Mouse (Mus musculus): ENCODE data around the gene Spg20. TPM values are rescaled to one million over a fixed set of nuclear protein-coding genes. Genes with fewer than 3 reads are reported as not detected.

The Spg20 gene
- polyA plus RNA-seq, 1 experiment from 2014 or later, result 14.4 TPM

DNA sequence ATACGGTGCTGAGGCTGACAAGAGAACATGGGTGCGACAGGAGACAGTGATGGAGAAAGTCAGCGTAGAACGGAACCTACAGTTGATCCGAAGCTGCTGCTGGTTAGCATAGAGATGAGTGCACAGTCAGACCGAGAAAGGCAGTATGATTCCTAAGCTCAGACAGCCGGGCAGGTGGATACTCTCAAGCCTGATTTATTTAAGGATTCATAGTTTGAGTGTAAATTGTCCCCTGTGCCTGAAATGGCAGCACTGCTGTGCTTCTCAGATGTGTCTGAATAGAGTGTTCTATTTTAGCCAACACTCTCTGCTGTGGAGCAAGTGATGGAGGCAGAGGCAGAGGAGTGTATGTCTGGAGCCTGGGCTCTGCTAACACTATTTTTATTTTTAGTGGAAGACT lies 42.3 kb downstream of the Spg20 start:
- Histone ChIP-seq H3K4me3 (replicated peaks) (no peak overlapping the region), H3K9ac (replicated peaks) (no peak overlapping the region), H3K36me3 (no peaks in the 10 kb centered on the region), H3K4me2 (no peak overlapping the region), H3K27ac (replicated peaks) (no peak overlapping the region), H3K27me3 (replicated peaks) (no peaks in the 10 kb centered on the region), H3K4me1 (peaks cover 3% of the 10 kb centered on the region), H3K9me3 (replicated peaks) (no peaks in the 10 kb centered on the region)
- WGBS, result 81% methylated on average over 7 of the region's 7 CpGs
- ATAC-seq (ENCODE audit: low FRiP score), result no peak

DNA sequence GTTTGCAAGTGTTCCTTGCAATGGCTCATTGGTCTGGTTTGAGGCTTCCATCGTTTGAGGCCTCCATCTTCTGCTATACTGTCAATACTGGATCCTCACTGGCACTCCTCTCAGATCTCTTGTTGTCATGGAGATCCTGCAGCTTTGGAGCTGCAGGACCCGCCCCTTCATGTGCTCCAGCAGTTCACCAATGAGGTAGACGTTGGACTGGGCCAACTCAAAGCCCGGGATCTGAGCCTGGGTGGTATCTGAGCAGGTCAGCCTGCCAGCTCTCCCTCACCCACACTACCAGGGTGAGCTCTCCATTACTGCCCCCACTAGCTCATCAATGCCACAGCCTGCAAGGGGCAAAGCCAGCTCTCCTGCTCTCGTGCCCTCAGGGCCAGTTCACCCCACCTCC lies 45.5 kb downstream of the Spg20 start:
- 63% methylated on average over 5 of the region's 5 CpGs for whole genome bisulfite sequencing
- Histone ChIP-seq H3K36me3 (no peaks in the 10 kb centered on the region), H3K27ac (replicated peaks) (no peak overlapping the region), H3K9me3 (replicated peaks) (no peaks in the 10 kb centered on the region), H3K4me2 (no peak overlapping the region), H3K4me1 (no peaks in the 10 kb centered on the region), H3K27me3 (replicated peaks) (no peaks in the 10 kb centered on the region), H3K9ac (replicated peaks) (no peak overlapping the region), H3K4me3 (replicated peaks) (no peak overlapping the region)
- peak; percentile 36; the same call in 1 of the 2 replicates for ATAC-seq (ENCODE audit: low FRiP score)

DNA sequence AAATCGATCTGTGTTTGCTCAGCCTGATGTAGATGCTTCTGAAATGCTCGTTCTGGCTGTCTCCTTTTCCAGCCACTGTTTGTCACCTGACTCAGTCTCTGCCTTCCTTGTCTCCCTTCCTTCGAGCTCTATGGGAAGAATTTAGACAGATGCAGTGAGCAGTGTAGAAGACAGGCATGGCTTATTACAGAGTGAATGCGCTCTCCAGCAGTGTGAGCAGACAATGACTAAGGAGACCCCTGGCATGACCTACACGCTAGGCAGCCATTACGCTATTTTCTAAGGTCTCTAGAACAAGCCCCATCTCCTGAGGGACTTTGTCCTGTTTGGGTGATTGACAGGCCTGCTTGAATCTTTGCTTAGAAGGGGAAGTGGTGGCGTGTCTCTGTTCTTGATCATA lies 49.2 kb downstream of the Spg20 start:
- Histone ChIP-seq H3K9me3 (replicated peaks) (no peaks in the 10 kb centered on the region), H3K4me3 (replicated peaks) (no peak overlapping the region), H3K27me3 (replicated peaks) (no peaks in the 10 kb centered on the region), H3K36me3 (no peaks in the 10 kb centered on the region), H3K4me1 (no peaks in the 10 kb centered on the region), H3K4me2 (no peak overlapping the region), H3K27ac (replicated peaks) (no peak overlapping the region), H3K9ac (replicated peaks) (no peak overlapping the region)
- 61% methylated on average over 7 of the region's 7 CpGs for WGBS
- ATAC-seq (ENCODE audit: low FRiP score), result 0 out of 2 replicates have a peak, but pooled peaks have one; percentile 53

DNA sequence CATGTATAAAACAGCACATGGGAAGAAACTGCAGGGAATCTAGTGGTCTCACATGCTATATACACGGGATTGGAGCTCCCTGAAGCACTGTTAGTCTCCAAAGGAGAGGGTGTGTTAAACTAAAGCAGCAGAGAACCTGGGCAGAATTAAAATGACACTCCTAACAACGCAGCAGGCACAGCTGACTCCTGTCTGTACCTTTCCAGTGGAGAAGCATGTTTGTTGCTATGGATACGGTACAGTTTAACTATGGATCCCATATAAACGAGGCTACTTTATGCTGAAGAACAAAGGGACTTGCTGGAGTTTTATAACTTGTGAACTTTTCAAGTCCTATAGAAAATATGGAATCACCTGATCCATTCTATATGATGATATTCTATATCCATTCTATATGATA lies 51.6 kb downstream of the Spg20 start:
- no peak overlapping the region for H3K4me3 ChIP-seq (replicated peaks)
- no peak overlapping the region for H3K4me2 ChIP-seq
- no peaks in the 10 kb centered on the region for H3K36me3 ChIP-seq
- H3K4me1 ChIP-seq, result no peaks in the 10 kb centered on the region
- no peak overlapping the region for H3K27ac ChIP-seq (replicated peaks)
- WGBS, result 51% methylated on average over 4 of the region's 4 CpGs
- no peak for ATAC-seq (ENCODE audit: low FRiP score)
- H3K27me3 ChIP-seq (replicated peaks), result no peaks in the 10 kb centered on the region
- H3K9ac ChIP-seq (replicated peaks), result no peak overlapping the region
- H3K9me3 ChIP-seq (replicated peaks), result no peaks in the 10 kb centered on the region

DNA sequence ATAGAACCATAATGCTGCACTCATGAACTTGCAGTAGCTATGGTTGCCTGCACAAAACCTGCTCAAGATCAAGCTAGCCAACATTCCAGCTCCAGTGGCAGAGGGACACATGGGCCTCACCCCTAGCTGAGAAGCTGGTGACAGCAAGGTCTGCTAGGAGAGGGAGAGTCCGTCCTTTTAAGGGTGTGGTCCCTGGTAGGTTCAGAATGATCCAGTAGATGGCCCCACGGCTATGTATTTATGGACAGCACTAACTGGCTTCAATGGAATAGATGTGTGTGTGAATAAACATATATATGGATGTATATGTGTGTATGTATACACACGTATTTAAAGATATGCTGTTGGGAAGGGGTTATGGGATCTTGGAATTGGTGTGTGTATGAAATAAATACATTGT lies 60.6 kb downstream of the Spg20 start:
- Histone ChIP-seq H3K4me3 (replicated peaks) (no peak overlapping the region), H3K36me3 (no peaks in the 10 kb centered on the region), H3K4me1 (no peaks in the 10 kb centered on the region), H3K9me3 (replicated peaks) (no peaks in the 10 kb centered on the region), H3K27me3 (replicated peaks) (no peaks in the 10 kb centered on the region), H3K4me2 (no peak overlapping the region), H3K9ac (replicated peaks) (no peak overlapping the region), H3K27ac (replicated peaks) (no peak overlapping the region)
- WGBS, result 83% methylated on average over 3 of the region's 3 CpGs
- no peak for ATAC-seq (ENCODE audit: low FRiP score)

DNA sequence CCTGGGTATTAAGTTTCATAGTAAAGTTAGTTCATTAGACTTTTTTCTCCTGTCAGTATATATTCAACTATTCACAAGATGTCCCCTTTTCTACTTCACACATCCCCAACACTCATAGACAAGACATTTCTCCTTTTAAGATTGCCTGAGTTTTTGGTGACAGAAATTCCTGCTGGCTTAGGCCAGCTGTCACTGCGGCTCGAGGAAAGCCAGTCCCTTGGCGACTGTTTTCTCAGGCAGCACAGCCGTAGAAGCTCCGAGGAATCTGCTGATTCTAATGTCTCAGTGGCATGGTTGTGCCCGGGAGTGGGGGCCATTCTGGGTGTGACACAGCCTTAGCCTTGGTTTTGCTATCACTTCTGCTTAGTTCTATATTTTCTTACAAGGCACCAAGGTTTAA lies 65.4 kb downstream of the Spg20 start:
- Histone ChIP-seq H3K36me3 (no peaks in the 10 kb centered on the region), H3K9me3 (replicated peaks) (no peaks in the 10 kb centered on the region), H3K9ac (replicated peaks) (no peak overlapping the region), H3K4me3 (replicated peaks) (no peak overlapping the region), H3K27me3 (replicated peaks) (no peaks in the 10 kb centered on the region), H3K27ac (replicated peaks) (no peak overlapping the region), H3K4me2 (no peak overlapping the region), H3K4me1 (no peaks in the 10 kb centered on the region)
- 55% methylated on average over 6 of the region's 6 CpGs for WGBS
- no peak for ATAC-seq (ENCODE audit: low FRiP score)

DNA sequence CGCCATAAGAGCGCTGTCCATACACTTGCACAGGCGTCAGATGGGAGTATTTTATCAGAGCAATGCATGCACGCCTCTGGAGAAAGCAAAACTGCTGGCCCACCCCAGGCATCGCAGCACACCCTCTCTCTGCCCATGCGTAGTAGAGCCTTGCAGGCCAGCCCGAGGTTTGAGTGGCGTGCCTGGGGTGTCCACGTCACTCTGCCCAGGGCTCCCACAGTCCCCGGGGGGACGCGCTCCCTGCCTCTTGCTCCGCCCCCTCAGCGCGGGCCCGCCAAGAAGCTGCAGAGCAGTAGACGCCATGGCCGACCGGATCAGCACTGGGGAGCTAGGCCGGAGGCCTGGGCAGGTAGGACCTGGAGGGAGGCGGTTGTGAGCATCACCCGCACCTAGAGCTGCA lies 69.9 kb downstream of the Spg20 start, which contains the start of gene Sohlh2:
TSS of gene Sohlh2 (plus strand) at position 263 of the 400 bp plus-strand sequence.
- WGBS, result 96% methylated on average over 22 of the region's 22 CpGs
- no peak for ATAC-seq (ENCODE audit: low FRiP score)
- Histone ChIP-seq H3K9me3 (replicated peaks) (no peaks in the 10 kb centered on the region), H3K27ac (replicated peaks) (no peak within 1 kb of the TSS), H3K9ac (replicated peaks) (no peak within 1 kb of the TSS), H3K4me2 (no peak within 1 kb of the TSS), H3K4me1 (no peaks in the 10 kb centered on the region), H3K27me3 (replicated peaks) (no peaks in the 10 kb centered on the region), H3K36me3 (no peaks in the 10 kb centered on the region), H3K4me3 (replicated peaks) (no peak within 1 kb of the TSS)

Small RNAs within 50 kb of the gene (microRNA-seq; reads per million reads assigned to microRNA genes)
- not detected for gene Gm22029

Other genes starting within 250 kb of the Spg20 start
- gene Sertm1, start 196.2 kb upstream of the Spg20 start, polyA plus RNA-seq (2015; fragmentation: Nextera tagmentation; extraction: Ambion mirVana), result 0.96 and 1.4 TPM in 2 replicates
- gene Ccna1, start 56.6 kb upstream of the Spg20 start, polyA plus RNA-seq (2015; fragmentation: Nextera tagmentation; extraction: Ambion mirVana), result 0.37 and 0.41 TPM in 2 replicates
- not detected in 2 replicates for gene Ccdc169, start 25.2 kb downstream of the Spg20 start, polyA plus RNA-seq (2015; fragmentation: Nextera tagmentation; extraction: Ambion mirVana)
- gene Sohlh2, start 69.9 kb downstream of the Spg20 start, polyA plus RNA-seq (2015; fragmentation: Nextera tagmentation; extraction: Ambion mirVana), result 0.08 TPM in 1 of 2 replicates, not detected in the other
- gene Dclk1, start 130.3 kb downstream of the Spg20 start, polyA plus RNA-seq (2015; fragmentation: Nextera tagmentation; extraction: Ambion mirVana), result 189 and 232 TPM in 2 replicates